Mouse (Mus musculus) cerebellum, adult 9-10 months (tissue): ENCODE measurements around the gene Vmn1r29.
"Not testable (repeated sequence)": the region's sequence is repeated elsewhere in the genome, so short reads cannot be mapped to it uniquely, and the experiment has no call there.

Source experiments
- DNase-seq: peaks from one replicate; pipeline ENCODE4 v3.0.0; 2022

Vmn1r29 gene

GRCm38 (mm10) chr6:58301249-58301648 is at the start of gene Vmn1r29:
TSS of gene Vmn1r29 (plus strand) at chr6:58301549.
- no peak for DNase-seq

- DNase-seq: no peak
Measured at GRCm38 (mm10) chr6:58261737-58262136, 39.6 kb upstream of the Vmn1r29 start, which contains the start of gene Vmn1r28. TSS of gene Vmn1r28 (plus strand) at chr6:58262037.

- DNase-seq: not testable (repeated sequence)
Measured at GRCm38 (mm10) chr6:58279661-58280060, 21.7 kb upstream of the Vmn1r29 start.

DNA sequence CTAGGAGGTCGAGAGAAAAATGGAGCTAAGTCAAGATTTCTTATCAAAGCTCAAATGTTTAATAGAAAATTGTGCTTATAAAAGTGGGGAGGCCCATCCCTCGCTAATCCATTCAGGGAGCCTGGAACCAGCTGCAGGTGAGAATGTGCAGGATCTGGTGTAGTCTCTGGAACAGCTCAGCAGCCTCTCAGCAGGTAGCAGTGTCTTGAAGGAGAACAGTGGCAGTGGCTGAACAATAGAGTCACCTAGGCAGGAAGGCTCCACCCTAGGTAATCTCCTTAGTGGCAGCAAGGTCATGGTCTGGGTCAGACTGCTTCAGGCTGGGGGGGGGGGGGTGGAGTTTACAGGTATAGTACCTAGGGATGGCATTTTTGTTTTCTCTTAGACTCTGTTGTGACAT is 9.1 kb upstream of the Vmn1r29 start:
- DNase-seq: no peak

GRCm38 (mm10) chr6:58298511-58298910 is 2.8 kb upstream of the Vmn1r29 start:
- not testable (repeated sequence) for DNase-seq

DNA sequence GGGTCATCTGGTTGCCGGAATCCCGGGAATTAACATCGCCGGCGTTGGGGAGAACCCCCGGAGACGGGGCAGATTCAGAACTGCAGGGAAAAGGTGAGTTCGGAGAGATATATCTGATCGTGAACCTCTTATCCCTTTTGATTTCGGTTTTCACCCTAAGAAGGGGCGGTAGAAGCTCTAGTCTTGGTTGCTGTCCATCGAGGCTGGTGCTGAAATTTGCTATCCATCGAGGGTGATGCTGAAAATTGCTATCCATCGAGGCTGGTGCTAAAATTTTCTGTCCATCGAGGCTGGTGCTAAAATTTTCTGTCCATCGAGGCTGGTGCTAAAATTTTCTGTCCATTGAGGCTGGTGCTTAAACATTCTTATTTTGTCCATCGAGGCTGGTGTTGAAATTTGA is 29.3 kb downstream of the Vmn1r29 start:
- DNase-seq: not testable (repeated sequence)
